Mouse (Mus musculus) kidney, embryonic 14.5 days (tissue): ENCODE measurements around the gene Rnase13. TPM values are rescaled to one million over a fixed set of nuclear protein-coding genes. Genes with fewer than 3 reads are reported as not detected.
A peak's percentile ranks its signal among the peaks of the same experiment; 100 is the strongest.

Experiments used
- ATAC-seq: fragments of 200-750 bp; cut with Nextera tagmentation; 2 replicates; pipeline ENCODE4 v1.8.0; 2017; ENCODE audit warnings: moderate number of reproducible peaks, mild to moderate bottlenecking, moderate TSS enrichment, moderate library complexity; ENCODE audit not compliant: low FRiP score, low TSS enrichment
- H3K27ac ChIP-seq: fragments of 300-500 bp; sonication (generic); 2 replicates; pipeline ENCODE4 v1.5.1; 2014; ENCODE audit warnings: low read depth, mild to moderate bottlenecking, low read length, moderate library complexity, mixed read lengths
- H3K27me3 ChIP-seq: fragments of 300-500 bp; sonication (generic); 2 replicates; pipeline ENCODE4 v1.6.1; 2014; ENCODE audit warnings: mild to moderate bottlenecking, low read length; ENCODE audit not compliant: control insufficient read depth, insufficient read depth
- H3K36me3 ChIP-seq: fragments of 300-500 bp; sonication (generic); 2 replicates; pipeline ENCODE4 v1.6.1; 2014; ENCODE audit warnings: low read length, mixed read lengths; ENCODE audit not compliant: control insufficient read depth, insufficient read depth
- H3K4me1 ChIP-seq: fragments of 300-500 bp; sonication (generic); 2 replicates; pipeline ENCODE4 v1.6.1; 2014; ENCODE audit warnings: low read length, mixed read lengths; ENCODE audit not compliant: control insufficient read depth, insufficient read depth
- H3K4me2 ChIP-seq: fragments of 300-500 bp; sonication (generic); replicated peaks from 2 replicates; pipeline ENCODE4 v1.6.1; 2014; ENCODE audit warnings: low read depth, mild to moderate bottlenecking, low read length
- H3K4me3 ChIP-seq: fragments of 300-500 bp; sonication (generic); 2 replicates; pipeline ENCODE4 v1.5.1; 2014; ENCODE audit warnings: mild to moderate bottlenecking, low read length
- H3K9ac ChIP-seq: fragments of 300-500 bp; sonication (generic); 2 replicates; pipeline ENCODE4 v1.6.1; 2014; ENCODE audit warnings: low read depth, mild to moderate bottlenecking, low read length, moderate library complexity
- H3K9me3 ChIP-seq: fragments of 300-500 bp; sonication (generic); 2 replicates; pipeline ENCODE4 v1.6.1; 2016; ENCODE audit warnings: low read length; ENCODE audit not compliant: control insufficient read depth
- WGBS: fragments of 180-500 bp; shearing (Covaris S2); extraction: QIAGEN DNeasy Blood & Tissue Kit; methylation state at CpG from one replicate; pipeline ENCODE4 v1.1.7; 2014; 5-methylcytosine and 5-hydroxymethylcytosine counted together
- polyA plus RNA-seq: library from polyadenylated mRNA; unstranded; fragments of >200 nt; fragmentation: Nextera tagmentation; extraction: Ambion mirVana; gene quantifications from 2 replicates; pipeline ENCODE4 v1.2.1, GENCODE M21; 2014

The Rnase13 gene
- polyA plus RNA-seq, 1 experiment from 2014 or later: not detected

DNA sequence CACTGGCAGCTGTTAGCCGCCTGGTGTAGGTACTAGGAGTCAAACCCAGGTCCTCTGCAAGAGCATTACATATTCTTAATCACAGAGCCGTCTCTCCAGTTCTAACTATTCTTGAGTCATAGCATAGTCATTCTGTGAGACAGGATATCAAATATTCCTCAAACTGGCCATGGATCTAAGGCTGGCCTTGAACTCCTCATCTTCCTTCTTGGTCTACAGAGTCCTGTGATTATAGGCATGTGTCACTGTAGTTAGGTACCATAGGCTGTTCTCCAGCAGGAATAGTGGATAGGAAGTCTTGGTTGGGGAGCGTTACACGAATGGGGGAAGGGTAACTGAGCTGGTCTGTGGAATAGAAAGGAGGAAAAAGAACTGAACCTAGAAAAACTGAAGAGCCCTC, 6.0 kb downstream of the Rnase13 start:
- WGBS: 84% methylated on average over 4 of the region's 4 CpGs
- Histone ChIP-seq H3K4me3 (no peak overlapping the region), H3K9me3 (no peaks in the 10 kb centered on the region), H3K9ac (no peak overlapping the region), H3K27ac (no peak overlapping the region), H3K36me3 (no peaks in the 10 kb centered on the region), H3K27me3 (no peaks in the 10 kb centered on the region), H3K4me1 (peaks cover 12% of the 10 kb centered on the region), H3K4me2 (no peak overlapping the region)
- ATAC-seq: no peak

DNA sequence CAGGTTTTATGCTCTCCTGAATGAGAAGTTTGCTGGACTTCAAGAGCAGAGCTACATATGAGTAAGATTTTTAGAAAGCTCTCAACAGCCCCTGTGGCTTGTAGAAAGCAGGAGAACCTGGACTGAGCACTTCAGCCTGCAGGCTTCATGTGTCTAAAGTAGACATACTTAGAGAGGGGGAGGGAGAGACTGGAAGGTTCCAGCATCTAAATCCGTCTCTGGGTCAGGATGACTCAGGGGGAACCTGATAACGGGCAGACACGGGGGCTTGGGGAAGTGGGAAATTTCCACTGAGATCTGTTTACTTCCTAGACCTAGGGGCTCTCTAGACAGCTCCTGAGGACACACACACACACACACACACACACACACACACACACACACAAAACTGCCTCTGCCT, 7.5 kb downstream of the Rnase13 start:
- peaks cover 12% of the 10 kb centered on the region for H3K4me1 ChIP-seq
- WGBS: 11% methylated on average over 3 of the region's 3 CpGs
- H3K9me3 ChIP-seq: no peaks in the 10 kb centered on the region
- ATAC-seq: no peak
- no peaks in the 10 kb centered on the region for H3K36me3 ChIP-seq
- H3K4me2 ChIP-seq: no peak overlapping the region
- H3K27me3 ChIP-seq: no peaks in the 10 kb centered on the region
- no peak overlapping the region for H3K4me3 ChIP-seq
- H3K27ac ChIP-seq: no peak overlapping the region
- no peak overlapping the region for H3K9ac ChIP-seq

DNA sequence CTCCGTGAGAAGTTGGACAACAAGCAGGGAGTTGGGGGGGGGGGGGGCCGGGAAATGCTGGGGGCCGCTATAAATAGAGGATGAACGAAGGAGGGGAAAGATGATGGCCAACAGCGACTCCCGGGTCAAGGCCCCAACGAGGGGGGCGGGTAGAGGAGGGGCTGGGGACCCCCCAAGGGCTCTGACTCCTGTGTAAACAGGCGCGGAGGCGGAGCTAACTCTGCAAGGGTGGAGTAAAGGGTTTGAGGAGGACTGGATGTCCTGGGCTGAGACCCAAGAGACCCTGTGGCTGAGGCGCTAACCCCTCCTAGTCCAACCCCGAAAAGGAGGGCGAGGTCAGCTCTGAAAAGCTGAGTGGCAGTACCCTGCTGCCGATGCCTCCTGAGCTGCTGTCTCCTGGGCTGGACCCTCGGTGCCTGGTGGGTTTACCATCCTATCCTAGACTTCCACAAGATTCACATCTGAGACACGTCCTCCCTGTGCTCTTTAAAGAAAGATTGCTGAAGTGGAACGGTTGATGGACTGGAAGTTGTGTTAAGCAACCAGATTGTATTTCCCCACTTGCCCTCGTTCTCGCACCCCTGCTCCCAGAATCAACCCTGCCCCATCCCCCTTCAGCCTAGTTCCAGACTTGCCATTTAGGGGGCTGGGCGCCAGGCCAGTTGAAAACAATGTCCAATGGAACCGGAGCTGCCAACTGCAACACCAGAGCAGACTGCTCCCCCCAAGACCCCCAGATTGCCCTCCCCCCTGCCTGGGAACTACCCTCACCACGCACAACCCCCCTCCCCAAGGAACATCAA, 8.4 kb downstream of the Rnase13 start, which contains the start of gene Ndrg2:
TSS of gene Ndrg2 (minus strand) at position 199 of the 803 bp plus-strand sequence.
- no peak within 1 kb of the TSS for H3K27ac ChIP-seq
- H3K27me3 ChIP-seq: no peaks in the 10 kb centered on the region
- H3K4me2 ChIP-seq: peak within 1 kb of the TSS; percentile 98
- ATAC-seq: peak; percentile 81
- H3K9ac ChIP-seq: peak within 1 kb of the TSS; percentile 50
- WGBS: 1% methylated on average over 22 of the region's 23 CpGs
- no peaks in the 10 kb centered on the region for H3K36me3 ChIP-seq
- H3K4me3 ChIP-seq: peak within 1 kb of the TSS; percentile 46
- no peaks in the 10 kb centered on the region for H3K9me3 ChIP-seq
- H3K4me1 ChIP-seq: peaks cover 12% of the 10 kb centered on the region

DNA sequence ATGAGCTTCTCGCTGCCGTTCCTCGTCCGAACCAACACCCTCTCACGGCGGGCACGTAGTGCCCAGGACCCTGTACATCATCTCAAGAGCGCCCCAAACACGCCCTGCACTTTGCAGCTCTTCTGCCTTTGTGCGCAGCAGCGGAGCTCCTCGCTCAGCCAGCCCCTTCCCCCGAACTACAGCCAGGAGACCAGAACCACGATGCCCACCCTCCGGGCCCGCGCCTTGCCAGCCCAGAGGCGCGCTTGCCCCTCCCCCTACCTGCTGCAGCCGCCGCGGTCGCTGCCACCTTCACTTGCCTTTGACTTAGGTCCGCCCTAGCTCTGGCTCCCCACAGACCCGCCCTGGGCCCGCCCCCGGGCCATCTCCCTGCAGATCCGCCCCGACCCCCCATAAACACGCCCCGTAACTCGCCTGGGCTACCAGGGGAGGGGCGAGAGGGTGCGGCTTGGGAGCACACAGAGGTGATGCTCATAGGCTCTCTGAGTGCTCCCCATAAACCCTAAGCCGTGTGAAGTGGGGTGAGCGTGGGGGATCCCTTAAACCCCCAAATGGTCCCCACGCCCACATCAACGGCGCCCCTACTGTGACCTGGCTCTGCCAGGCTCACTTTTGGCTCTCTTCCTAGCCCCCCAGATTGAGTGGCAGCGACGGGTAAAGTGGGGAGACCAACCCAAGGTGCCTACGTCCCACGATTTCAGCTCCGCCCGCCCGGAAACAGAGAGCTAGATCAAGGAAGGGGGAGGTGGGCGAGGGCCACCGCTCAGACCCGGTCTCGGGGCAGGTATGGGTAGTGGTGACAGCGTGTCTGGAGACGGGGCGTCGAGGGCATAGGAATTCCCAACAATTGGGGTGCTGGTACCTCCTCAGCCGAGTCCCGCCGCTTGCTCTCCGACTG, 9.3 kb downstream of the Rnase13 start:
- H3K4me2 ChIP-seq: peak overlapping the region; percentile 98
- peak; percentile 81 for ATAC-seq
- H3K4me1 ChIP-seq: peaks cover 12% of the 10 kb centered on the region
- WGBS: under 1% methylated on average over 58 of the region's 58 CpGs
- H3K27ac ChIP-seq: no peak overlapping the region
- peak overlapping the region; percentile 50 for H3K9ac ChIP-seq
- peak overlapping the region; percentile 46 for H3K4me3 ChIP-seq
- H3K9me3 ChIP-seq: no peaks in the 10 kb centered on the region
- no peaks in the 10 kb centered on the region for H3K36me3 ChIP-seq
- 0 out of 2 replicates have a peak, but pooled peaks cover 2% of the 10 kb centered on the region for H3K27me3 ChIP-seq

DNA sequence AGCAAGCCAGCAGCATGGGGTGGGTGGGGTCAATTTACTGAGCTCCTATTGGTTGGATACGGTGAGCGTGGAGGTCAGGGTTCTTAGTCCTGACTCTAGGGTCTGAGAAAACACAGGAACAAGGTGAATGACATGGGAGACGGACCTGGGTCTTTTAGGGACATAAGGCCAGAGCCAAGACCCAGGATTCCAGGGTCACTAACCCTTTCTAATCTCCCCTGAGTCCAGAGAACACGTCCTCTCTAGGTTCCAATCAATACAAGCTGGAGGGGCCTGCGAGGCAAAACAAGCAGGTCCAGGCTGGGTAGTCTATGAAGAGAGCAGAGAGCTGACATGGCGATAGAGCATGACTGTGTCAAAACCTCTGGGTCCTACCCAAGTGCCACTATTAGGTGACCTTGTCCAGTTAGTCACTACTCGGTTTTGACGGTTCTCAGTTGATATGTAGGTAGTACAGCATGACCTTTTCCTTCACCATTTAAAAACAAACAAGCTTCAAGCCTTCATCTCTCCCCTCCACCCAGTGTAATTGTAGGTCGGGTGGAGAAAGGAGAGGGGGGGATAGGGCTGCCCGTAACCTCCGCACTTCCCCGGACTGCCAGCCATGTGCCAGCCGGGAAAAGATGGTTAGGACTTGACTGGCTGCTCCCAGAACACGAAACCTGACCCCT, 10.0 kb downstream of the Rnase13 start:
- Histone ChIP-seq H3K4me1 (peaks cover 12% of the 10 kb centered on the region), H3K9ac (peak overlapping the region; percentile 50), H3K27me3 (0 out of 2 replicates have a peak, but pooled peaks cover 2% of the 10 kb centered on the region), H3K27ac (no peak overlapping the region), H3K4me2 (peak overlapping the region; percentile 98), H3K9me3 (no peaks in the 10 kb centered on the region), H3K4me3 (peak overlapping the region; percentile 46), H3K36me3 (no peaks in the 10 kb centered on the region)
- 12% methylated on average over 14 of the region's 14 CpGs for WGBS
- peak; percentile 16; the same call in 1 of the 2 replicates for ATAC-seq

DNA sequence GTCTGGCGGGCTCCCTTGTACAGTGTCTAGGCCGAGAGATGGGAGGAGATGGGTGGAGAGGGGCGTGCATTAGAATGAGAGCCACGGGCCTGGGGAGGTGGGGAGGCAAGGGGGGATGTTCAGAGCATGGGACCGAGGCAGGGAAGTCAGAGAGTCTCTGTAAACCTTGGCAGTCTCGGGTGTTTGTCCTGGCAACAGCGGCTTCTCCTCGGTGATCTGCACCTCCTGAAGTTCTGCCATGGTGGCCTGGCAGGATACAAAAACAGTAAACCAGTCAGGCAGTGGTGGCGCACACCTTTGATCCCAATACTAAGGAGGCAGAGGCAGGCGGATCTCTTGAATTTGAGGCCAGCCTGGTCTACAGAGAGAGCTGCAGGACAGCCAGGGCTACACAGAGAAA, 11.3 kb downstream of the Rnase13 start:
- Histone ChIP-seq H3K27me3 (0 out of 2 replicates have a peak, but pooled peaks cover 2% of the 10 kb centered on the region), H3K27ac (no peak overlapping the region), H3K4me1 (peaks cover 12% of the 10 kb centered on the region), H3K9ac (no peak overlapping the region), H3K4me2 (no peak overlapping the region), H3K4me3 (no peak overlapping the region), H3K9me3 (no peaks in the 10 kb centered on the region), H3K36me3 (no peaks in the 10 kb centered on the region)
- ATAC-seq: no peak
- 86% methylated on average over 10 of the region's 10 CpGs for WGBS

DNA sequence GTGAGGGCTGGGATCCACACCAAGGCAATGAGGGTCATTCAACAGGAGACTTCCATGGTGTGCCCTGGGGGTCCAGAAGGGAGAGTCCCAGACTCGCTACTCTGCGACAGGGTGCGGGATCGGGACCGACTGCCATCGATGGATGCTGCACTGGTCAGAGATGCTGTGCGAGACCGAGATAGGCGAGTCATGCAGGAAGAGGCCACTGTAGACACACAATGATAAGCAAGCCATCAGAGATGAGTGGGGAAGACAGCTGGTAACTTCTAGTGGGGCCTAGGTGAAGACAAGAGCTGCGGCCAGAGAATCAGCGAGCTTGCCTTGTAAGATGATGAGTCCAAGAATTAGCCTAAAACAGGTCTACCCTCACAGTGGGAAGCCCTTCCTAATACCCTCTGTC, 16.5 kb downstream of the Rnase13 start:
- WGBS: 93% methylated on average over 11 of the region's 11 CpGs

DNA sequence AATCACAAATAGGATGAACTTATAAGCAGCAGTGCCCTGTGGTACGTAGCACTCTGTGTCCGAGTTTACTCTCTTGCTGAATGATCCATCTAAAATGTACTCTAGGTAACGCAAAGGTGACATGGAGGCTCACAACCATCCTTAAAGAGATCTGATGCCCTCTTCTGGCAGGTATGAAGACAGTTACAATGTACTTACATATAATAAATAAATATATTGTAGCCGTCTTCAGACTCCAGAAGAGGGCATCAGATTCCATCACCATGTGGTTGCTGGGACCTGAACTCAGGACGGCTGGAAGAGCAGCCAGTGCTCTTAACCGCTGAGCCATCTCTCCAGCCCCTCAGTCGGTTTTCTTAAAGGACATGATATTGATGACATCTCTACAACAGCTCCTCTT, 17.9 kb downstream of the Rnase13 start:
- Histone ChIP-seq H3K36me3 (no peaks in the 10 kb centered on the region), H3K27me3 (0 out of 2 replicates have a peak, but pooled peaks cover 2% of the 10 kb centered on the region), H3K4me1 (no peaks in the 10 kb centered on the region), H3K4me3 (no peak overlapping the region), H3K27ac (no peak overlapping the region), H3K9ac (no peak overlapping the region), H3K9me3 (no peaks in the 10 kb centered on the region), H3K4me2 (no peak overlapping the region)
- ATAC-seq: no peak
- WGBS: 71% methylated on average over 7 of the region's 7 CpGs

More for the DNA sequence above, 16.5 kb downstream of the Rnase13 start:
- Histone ChIP-seq H3K4me1 (no peaks in the 10 kb centered on the region), H3K9ac (no peak overlapping the region), H3K4me3 (no peak overlapping the region), H3K27ac (no peak overlapping the region), H3K27me3 (0 out of 2 replicates have a peak, but pooled peaks cover 2% of the 10 kb centered on the region), H3K4me2 (no peak overlapping the region), H3K36me3 (no peaks in the 10 kb centered on the region), H3K9me3 (no peaks in the 10 kb centered on the region)
- ATAC-seq: no peak
